Mouse (Mus musculus) heart, embryonic 16.5 days (tissue): ENCODE data around the gene Sec1. TPM values are rescaled to one million over a fixed set of nuclear protein-coding genes. Genes with fewer than 3 reads are reported as not detected.

ENCODE experiments used
- ATAC-seq: fragments of 200-750 bp; cut with Nextera tagmentation; replicated peaks from 2 replicates; pipeline ENCODE4 v1.8.0; 2017; ENCODE audit warnings: moderate number of reproducible peaks; ENCODE audit not compliant: insufficient read depth, low FRiP score; ENCODE audit errors: extremely low read depth
- H3K27ac ChIP-seq: fragments of 300-500 bp; sonication (generic); 2 replicates; pipeline ENCODE4 v1.5.1; 2014; ENCODE audit warnings: mild to moderate bottlenecking, low read length, control low read depth, moderate library complexity
- H3K27me3 ChIP-seq: fragments of 300-500 bp; sonication (generic); 2 replicates; pipeline ENCODE4 v1.6.1; 2014; ENCODE audit warnings: low read length, mixed read lengths; ENCODE audit not compliant: control insufficient read depth, insufficient read depth
- H3K36me3 ChIP-seq: fragments of 300-500 bp; sonication (generic); 2 replicates; pipeline ENCODE4 v1.6.1; 2014; ENCODE audit not compliant: control insufficient read depth, insufficient read depth
- H3K4me1 ChIP-seq: fragments of 300-500 bp; sonication (generic); 2 replicates; pipeline ENCODE4 v1.6.1; 2014; ENCODE audit warnings: low read length, mixed read lengths; ENCODE audit not compliant: control insufficient read depth, insufficient read depth
- H3K4me2 ChIP-seq: fragments of 300-500 bp; sonication (generic); 2 replicates; pipeline ENCODE4 v1.6.1; 2014; ENCODE audit warnings: low read depth, mild to moderate bottlenecking, control low read depth, low read length
- H3K4me3 ChIP-seq: fragments of 300-500 bp; sonication (generic); 2 replicates; pipeline ENCODE4 v1.5.1; 2014; ENCODE audit warnings: mild to moderate bottlenecking, control low read depth, low read length
- H3K9ac ChIP-seq: fragments of 300-500 bp; sonication (generic); 2 replicates; pipeline ENCODE4 v1.6.1; 2014; ENCODE audit warnings: low read length, control low read depth
- H3K9me3 ChIP-seq: fragments of 300-500 bp; sonication (generic); replicated peaks from 2 replicates; pipeline ENCODE4 v1.6.1; 2016; ENCODE audit warnings: low read length; ENCODE audit not compliant: control insufficient read depth
- WGBS: fragments of 180-500 bp; shearing (Covaris S2); extraction: QIAGEN DNeasy Blood & Tissue Kit; methylation state at CpG from one replicate; pipeline ENCODE4 v1.1.7; 2014; 5-methylcytosine and 5-hydroxymethylcytosine counted together
- polyA plus RNA-seq: library from polyadenylated mRNA; unstranded; fragments of >200 nt; fragmentation: Nextera tagmentation; extraction: Ambion mirVana; gene quantifications from 2 replicates; pipeline ENCODE4 v1.2.1, GENCODE M21; 2015

The Sec1 gene
- polyA plus RNA-seq, 1 experiment from 2014 or later: 0.33 TPM

DNA sequence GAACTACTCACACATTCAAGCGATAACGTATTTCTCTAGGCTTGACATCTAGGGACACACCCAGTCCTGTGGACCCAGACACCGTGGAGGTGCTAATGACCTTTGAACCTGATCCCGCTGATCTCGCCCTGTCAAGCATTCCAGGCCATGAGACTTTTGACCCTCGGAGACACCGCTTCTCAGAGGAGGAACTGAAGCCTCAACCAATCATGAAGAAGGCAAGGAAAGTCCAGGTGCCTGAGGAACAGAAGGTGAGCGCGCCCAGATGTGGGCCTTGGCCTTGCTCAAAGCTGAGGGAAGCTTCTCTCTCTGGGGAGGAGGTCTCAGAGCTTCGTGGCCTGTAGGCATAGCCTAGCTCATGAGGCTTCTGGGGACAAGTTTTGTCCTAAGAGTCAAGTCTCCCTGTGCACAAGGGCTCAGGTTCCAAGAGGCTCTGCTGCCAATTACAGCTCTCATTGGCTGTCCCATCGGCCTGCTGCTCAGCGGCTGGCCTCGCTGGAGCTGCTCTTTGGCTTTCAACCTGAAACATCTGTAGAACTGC, 14.1 kb upstream of the Sec1 start:
- H3K9ac ChIP-seq: no peak overlapping the region
- H3K4me1 ChIP-seq: peaks cover 37% of the 10 kb centered on the region
- H3K36me3 ChIP-seq: peaks cover 22% of the 10 kb centered on the region
- peak overlapping the region; percentile 76 for H3K4me3 ChIP-seq
- WGBS: 43% methylated on average over 13 of the region's 13 CpGs
- no peaks in the 10 kb centered on the region for H3K27me3 ChIP-seq
- no peak for ATAC-seq
- no peak overlapping the region for H3K27ac ChIP-seq
- peak overlapping the region; percentile 99 for H3K4me2 ChIP-seq
- no peaks in the 10 kb centered on the region for H3K9me3 ChIP-seq

DNA sequence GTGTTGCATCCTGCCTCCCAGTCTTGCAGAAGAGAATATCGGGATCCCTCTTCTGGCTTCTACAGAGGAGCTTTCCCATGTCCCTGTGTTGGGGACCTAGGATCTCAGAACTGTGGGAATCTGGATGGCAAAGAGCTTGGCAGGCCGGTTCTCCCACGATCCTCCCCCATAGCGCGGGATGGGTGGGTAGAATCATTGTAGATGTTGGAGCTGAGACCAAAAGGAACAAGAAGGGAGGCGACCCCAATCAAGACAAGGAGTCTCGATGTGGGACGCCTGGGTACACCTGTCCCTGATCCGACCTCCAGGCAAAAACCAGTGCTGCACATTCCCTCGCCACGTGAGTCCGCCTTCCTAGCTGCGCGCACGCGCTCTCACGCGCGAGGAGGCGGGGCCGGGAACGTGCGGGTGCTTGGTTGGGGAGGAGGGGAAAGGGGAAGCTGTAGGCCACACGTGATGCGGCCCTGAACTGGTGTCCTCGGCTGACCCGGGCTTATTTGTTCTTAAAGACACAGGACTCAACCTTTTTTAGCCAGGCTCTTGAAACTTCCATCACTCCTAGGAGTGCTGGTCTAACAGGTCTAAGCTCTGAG, 13.3 kb upstream of the Sec1 start:
- Histone ChIP-seq H3K27me3 (no peaks in the 10 kb centered on the region), H3K9me3 (no peaks in the 10 kb centered on the region), H3K27ac (peak overlapping the region; percentile 95), H3K4me1 (peaks cover 37% of the 10 kb centered on the region), H3K4me3 (peak overlapping the region; percentile 76), H3K4me2 (peak overlapping the region; percentile 99), H3K9ac (peak overlapping the region; percentile 64), H3K36me3 (peaks cover 14% of the 10 kb centered on the region)
- WGBS: under 1% methylated on average over 27 of the region's 27 CpGs
- peak; percentile 28 for ATAC-seq

DNA sequence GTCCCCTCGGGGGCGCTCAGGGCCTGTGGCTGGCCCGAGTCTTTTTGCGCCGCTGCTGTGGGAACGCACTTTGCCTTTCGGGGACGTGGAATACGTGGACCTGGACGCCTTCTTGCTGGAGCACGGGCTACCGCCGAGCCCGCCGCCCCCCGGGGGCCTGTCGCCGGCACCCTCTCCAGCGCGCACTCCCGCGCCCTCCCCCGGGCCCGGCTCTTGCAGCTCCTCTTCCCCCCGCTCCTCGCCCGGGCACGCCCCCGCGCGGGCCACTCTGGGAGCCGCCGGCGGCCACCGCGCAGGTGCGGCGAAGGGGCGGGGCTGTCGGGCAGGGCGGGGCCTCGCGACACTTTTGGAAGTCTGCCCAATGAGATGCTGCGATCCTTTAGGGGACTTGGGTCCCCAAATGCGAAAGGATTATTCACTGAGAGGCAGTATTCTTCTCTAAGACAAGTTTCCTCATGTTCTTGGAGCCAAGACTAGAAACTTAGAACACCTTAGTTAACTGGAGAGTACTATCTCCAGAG, 12.6 kb upstream of the Sec1 start:
- peak overlapping the region; percentile 95 for H3K27ac ChIP-seq
- WGBS: 1% methylated on average over 43 of the region's 45 CpGs
- peak overlapping the region; percentile 76 for H3K4me3 ChIP-seq
- H3K27me3 ChIP-seq: no peaks in the 10 kb centered on the region
- no peaks in the 10 kb centered on the region for H3K9me3 ChIP-seq
- H3K36me3 ChIP-seq: peaks cover 13% of the 10 kb centered on the region
- peak overlapping the region; percentile 99 for H3K4me2 ChIP-seq
- peaks cover 37% of the 10 kb centered on the region for H3K4me1 ChIP-seq
- peak; percentile 11 for ATAC-seq
- H3K9ac ChIP-seq: peak overlapping the region; percentile 91

DNA sequence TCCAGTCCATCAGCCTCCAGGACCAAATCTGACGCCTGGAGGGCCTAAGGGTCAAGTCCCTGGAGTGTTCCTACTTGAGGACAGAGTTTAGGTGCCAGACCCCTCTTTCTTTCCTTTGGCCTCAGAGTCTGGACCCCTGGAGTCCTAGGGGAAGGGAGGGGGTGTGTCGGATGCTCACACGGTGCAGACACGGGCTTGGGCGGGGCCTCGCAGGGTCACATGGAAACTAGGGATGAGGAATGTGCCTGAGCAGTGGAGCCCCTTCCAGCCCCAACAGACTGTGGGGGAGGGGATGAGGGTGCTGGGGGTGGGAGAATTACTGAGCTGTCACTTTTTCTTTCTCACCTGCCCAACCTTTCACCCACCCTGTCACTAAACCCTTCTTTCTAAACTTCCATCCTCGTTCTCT, 11.7 kb upstream of the Sec1 start:
- Histone ChIP-seq H3K36me3 (peaks cover 6% of the 10 kb centered on the region), H3K9me3 (no peaks in the 10 kb centered on the region), H3K4me3 (peak overlapping the region; percentile 76), H3K9ac (peak overlapping the region; percentile 91), H3K27ac (peak overlapping the region; percentile 95), H3K4me1 (peaks cover 41% of the 10 kb centered on the region), H3K27me3 (no peaks in the 10 kb centered on the region; the same call in 1 of the 2 replicates), H3K4me2 (peak overlapping the region; percentile 99)
- 2% methylated on average over 7 of the region's 7 CpGs for WGBS
- peak; percentile 20; the same call in 1 of the 2 replicates for ATAC-seq

- Histone ChIP-seq H3K4me3 (peak overlapping the region; percentile 76), H3K4me2 (peak overlapping the region; percentile 99), H3K36me3 (peaks cover 1% of the 10 kb centered on the region), H3K9me3 (no peaks in the 10 kb centered on the region), H3K9ac (peak overlapping the region; percentile 91), H3K27ac (peak overlapping the region; percentile 95), H3K27me3 (peaks cover 2% of the 10 kb centered on the region), H3K4me1 (peaks cover 41% of the 10 kb centered on the region)
- under 1% methylated on average over 21 of the region's 21 CpGs for WGBS
- no peak for ATAC-seq
These were observed 11.3 kb upstream of the Sec1 start for GRCm38 (mm10) chr7:45705443-45705864.

GRCm38 (mm10) chr7:45704730-45705442, 10.7 kb upstream of the Sec1 start, which contains the start of gene Dbp:
Gene Dbp, plus strand, starts transcription at chr7:45705088.
- Histone ChIP-seq H3K4me2 (peak within 1 kb of the TSS; percentile 99), H3K9ac (peak within 1 kb of the TSS; percentile 91), H3K9me3 (no peaks in the 10 kb centered on the region), H3K27ac (peak within 1 kb of the TSS; percentile 95), H3K4me1 (peaks cover 47% of the 10 kb centered on the region), H3K4me3 (peak within 1 kb of the TSS; percentile 76), H3K27me3 (peaks cover 6% of the 10 kb centered on the region), H3K36me3 (no peaks in the 10 kb centered on the region; the same call in 1 of the 2 replicates)
- peak; percentile 85 for ATAC-seq
- under 1% methylated on average over 36 of the region's 36 CpGs for WGBS

DNA sequence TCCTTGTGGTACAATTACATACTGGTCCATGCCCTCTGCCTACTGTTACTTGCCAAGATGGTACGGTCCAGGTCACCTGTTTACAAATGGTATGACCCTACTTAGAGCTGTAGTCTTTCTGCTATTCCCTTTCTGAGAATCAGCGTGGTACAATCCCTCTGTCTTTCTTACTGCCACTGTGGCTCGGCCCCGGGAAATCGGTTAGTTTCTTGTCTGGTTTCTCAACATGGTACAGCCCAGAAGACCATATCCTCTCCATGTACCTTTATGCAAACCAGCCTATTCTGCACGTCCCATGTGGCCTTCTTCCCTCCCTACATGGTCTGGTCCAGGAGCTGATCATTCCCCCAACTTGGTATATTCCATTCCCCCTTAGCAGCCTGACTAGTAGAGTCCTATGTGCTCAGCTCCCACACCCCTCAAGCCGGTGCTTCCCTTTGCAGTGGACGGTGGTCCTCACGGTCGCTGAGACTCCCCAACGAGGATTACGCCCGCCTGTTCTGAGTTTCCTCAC, 9.9 kb upstream of the Sec1 start:
- peaks cover 53% of the 10 kb centered on the region for H3K4me1 ChIP-seq
- peak overlapping the region; percentile 52 for H3K4me3 ChIP-seq
- H3K27me3 ChIP-seq: peaks cover 14% of the 10 kb centered on the region
- peak overlapping the region; percentile 66 for H3K9ac ChIP-seq
- peak; percentile 42 for ATAC-seq
- H3K36me3 ChIP-seq: no peaks in the 10 kb centered on the region
- WGBS: under 1% methylated on average over 13 of the region's 13 CpGs
- H3K9me3 ChIP-seq: no peaks in the 10 kb centered on the region
- peak overlapping the region; percentile 91 for H3K27ac ChIP-seq
- peak overlapping the region; percentile 99 for H3K4me2 ChIP-seq

GRCm38 (mm10) chr7:45703521-45704033, 9.4 kb upstream of the Sec1 start:
- no peaks in the 10 kb centered on the region for H3K36me3 ChIP-seq
- peak overlapping the region; percentile 91 for H3K27ac ChIP-seq
- H3K4me2 ChIP-seq: peak overlapping the region; percentile 99
- H3K4me1 ChIP-seq: peaks cover 51% of the 10 kb centered on the region
- H3K9me3 ChIP-seq: no peaks in the 10 kb centered on the region
- peaks cover 19% of the 10 kb centered on the region for H3K27me3 ChIP-seq
- peak overlapping the region; percentile 66 for H3K9ac ChIP-seq
- WGBS: 44% methylated on average over 12 of the region's 12 CpGs
- peak overlapping the region; percentile 52 for H3K4me3 ChIP-seq
- no peak for ATAC-seq
